Mouse (Mus musculus) heart, adult 2 months (tissue): ENCODE measurements around the gene Myl9.

Experiments used
- EP300 ChIP-seq: fragments of 200-500 bp; IDR thresholded peaks from 2 replicates; pipeline ENCODE4 v1.6.1; 2011; ENCODE audit warnings: low read depth, low read length, control low read depth; ENCODE audit not compliant: insufficient read depth
- POLR2A ChIP-seq: fragments of 200-500 bp; IDR thresholded peaks from 2 replicates; pipeline ENCODE4 v1.6.1; 2011; ENCODE audit warnings: mild to moderate bottlenecking, low read depth, low read length, control low read depth; ENCODE audit not compliant: insufficient read depth

DNA sequence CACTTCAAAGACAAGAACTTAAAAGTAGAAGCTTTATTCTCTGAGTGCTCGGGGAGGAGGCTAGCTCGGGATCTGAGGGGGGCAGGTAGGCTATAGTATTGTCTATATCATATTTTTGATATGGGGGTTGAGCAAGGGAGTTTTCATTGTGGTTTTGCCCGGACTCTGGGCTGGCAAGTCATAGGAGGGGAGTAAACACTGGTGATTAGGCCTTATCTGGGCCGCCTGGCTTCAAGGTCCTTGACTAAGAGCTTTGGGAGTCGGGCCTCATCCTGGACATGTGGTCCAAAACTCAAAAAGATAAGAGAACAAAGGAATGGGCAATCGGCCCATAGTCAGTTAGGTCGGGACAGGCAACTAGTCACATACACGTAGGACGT is 8.1 kb downstream of the Myl9 start:
- TF ChIP-seq EP300 (no peak), POLR2A (no peak)
